Mouse (Mus musculus): ENCODE results near the gene Agap1.

DNA sequence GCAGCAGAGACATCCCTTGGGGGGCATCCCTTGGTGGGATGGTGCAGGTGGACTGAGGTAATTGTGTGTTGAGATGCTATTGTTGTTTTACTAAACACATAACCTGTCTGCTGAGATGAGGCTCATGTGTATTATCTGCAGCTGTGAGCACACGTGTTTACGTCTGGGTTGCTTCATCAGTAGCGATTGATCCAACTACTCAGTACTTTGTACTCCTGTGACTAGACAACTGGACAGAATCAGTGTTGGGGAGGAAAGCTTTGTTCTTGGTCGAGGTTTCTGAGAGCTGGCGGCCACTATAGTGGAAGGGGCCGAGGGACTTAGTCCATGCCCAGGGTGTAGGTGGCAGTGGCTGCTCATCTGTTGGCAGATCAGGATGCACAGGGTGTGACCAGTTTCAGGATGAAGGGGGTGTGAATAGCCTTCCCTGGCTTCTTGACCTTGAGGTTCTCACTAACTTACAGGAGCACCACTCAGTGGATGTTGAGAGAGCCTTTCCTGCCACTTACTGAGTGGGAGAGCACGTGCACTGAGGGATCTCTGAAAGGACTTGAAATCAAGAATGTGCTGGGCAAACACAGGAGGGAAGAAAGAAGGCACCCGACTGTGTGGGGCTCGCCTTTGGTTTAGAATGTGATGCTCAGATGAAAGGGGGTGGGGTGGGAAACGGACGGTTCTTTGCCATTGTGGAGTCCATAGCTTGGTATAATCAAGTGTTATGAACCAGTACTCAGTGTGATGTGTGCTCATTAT, 61.4 kb downstream of the Agap1 start:
- no peak for TF ChIP-seq CTCF (IDR thresholded peaks at IDR 0.05; ENCODE audit: control insufficient read depth, insufficient read depth, low read length)
- no peak for TF ChIP-seq POLR2A (IDR thresholded peaks at IDR 0.05; ENCODE audit: borderline replicate concordance, control insufficient read depth, low read depth, low read length)

All from bone marrow, adult 2 months (tissue).